Mouse (Mus musculus) embryonic facial prominence, embryonic 10.5 days (tissue): ENCODE measurements around the gene Gm11077. TPM values are rescaled to one million over a fixed set of nuclear protein-coding genes. Genes with fewer than 3 reads are reported as not detected.

Source experiments
- DNase-seq: peaks from one replicate; pipeline ENCODE4 v3.0.0-alpha.2; 2017; ENCODE audit warnings: low spot score
- H3K27ac ChIP-seq: fragments of 300-500 bp; sonication (generic); replicated peaks from 2 replicates; pipeline ENCODE4 v1.5.1; 2016; ENCODE audit warnings: mild to moderate bottlenecking
- H3K27me3 ChIP-seq: fragments of 300-500 bp; sonication (generic); replicated peaks from 2 replicates; pipeline ENCODE4 v1.6.1; 2016; ENCODE audit warnings: low read depth, mild to moderate bottlenecking; ENCODE audit not compliant: poor library complexity, severe bottlenecking
- H3K36me3 ChIP-seq: fragments of 300-500 bp; sonication (generic); replicated peaks from 2 replicates; pipeline ENCODE4 v1.6.1; 2016; ENCODE audit warnings: mild to moderate bottlenecking, moderate library complexity
- H3K4me1 ChIP-seq: fragments of 300-500 bp; sonication (generic); 2 replicates; pipeline ENCODE4 v1.6.1; 2016
- H3K4me3 ChIP-seq: fragments of 300-500 bp; sonication (generic); 2 replicates; pipeline ENCODE4 v1.5.1; 2016; ENCODE audit warnings: mild to moderate bottlenecking, moderate library complexity
- H3K9me3 ChIP-seq: fragments of 300-500 bp; sonication (generic); 2 replicates; pipeline ENCODE4 v1.6.1; 2016; ENCODE audit warnings: mild to moderate bottlenecking
- WGBS: fragments of 180-500 bp; shearing (Covaris S2); methylation state at CpG from one replicate; pipeline ENCODE4 v1.1.7; 2016; 5-methylcytosine and 5-hydroxymethylcytosine counted together
- polyA plus RNA-seq: library from polyadenylated mRNA; unstranded; fragments of >200 nt; fragmentation: Nextera tagmentation; extraction: Ambion mirVana; gene quantifications from 2 replicates; pipeline ENCODE4 v1.2.1, GENCODE M21; 2016

Gm11077 gene
- polyA plus RNA-seq, 1 experiment from 2014 or later: not detected

DNA sequence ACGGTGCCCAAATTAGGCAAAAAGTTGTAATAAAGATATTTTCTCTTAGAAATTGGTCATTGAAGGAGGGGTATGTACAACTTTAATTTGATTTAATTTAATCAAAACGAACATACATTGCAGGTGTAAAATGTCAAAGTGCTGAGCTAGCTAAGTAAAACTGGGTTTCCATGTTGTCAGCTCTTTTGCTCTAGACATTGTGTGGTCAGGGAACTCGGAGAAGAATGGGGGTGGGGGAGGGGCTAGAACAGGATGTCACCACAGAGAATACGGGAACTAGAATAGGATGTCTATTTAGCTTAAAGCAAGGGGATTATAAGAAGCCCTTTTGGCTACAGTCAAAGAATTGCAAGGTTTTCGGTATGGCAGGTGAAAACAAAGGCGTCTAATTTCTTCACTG lies 38.2 kb downstream of the Gm11077 start:
- Histone ChIP-seq H3K36me3 (no peaks in the 10 kb centered on the region), H3K9me3 (no peaks in the 10 kb centered on the region), H3K27ac (no peak overlapping the region), H3K4me3 (no peak overlapping the region), H3K27me3 (no peaks in the 10 kb centered on the region), H3K4me1 (peaks cover 8% of the 10 kb centered on the region)
- WGBS: 69% methylated on average over 6 of the region's 6 CpGs
- no peak for DNase-seq

DNA sequence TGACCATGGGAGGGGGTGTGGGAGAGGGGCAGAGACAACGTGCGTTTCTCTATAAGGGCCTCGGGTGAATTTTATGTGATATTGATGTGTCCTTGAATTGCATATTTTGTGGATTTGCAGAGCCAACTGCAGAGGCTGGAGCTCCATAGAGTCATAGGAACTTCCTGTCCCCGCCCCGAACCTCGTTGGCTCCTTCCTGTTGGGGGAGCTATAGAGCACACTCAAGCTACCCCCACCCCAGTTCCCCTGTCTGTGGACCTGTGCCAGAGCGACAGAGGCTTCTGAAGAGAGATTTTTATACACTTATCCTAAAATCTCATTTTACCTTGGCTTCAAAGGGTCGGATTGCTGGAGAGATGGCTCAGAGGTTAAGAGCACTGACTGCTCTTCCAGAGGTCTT lies 39.1 kb downstream of the Gm11077 start:
- Histone ChIP-seq H3K36me3 (no peaks in the 10 kb centered on the region), H3K27me3 (no peaks in the 10 kb centered on the region), H3K4me1 (peaks cover 8% of the 10 kb centered on the region), H3K9me3 (no peaks in the 10 kb centered on the region), H3K4me3 (no peak overlapping the region), H3K27ac (no peak overlapping the region)
- no peak for DNase-seq
- WGBS: 89% methylated on average over 8 of the region's 8 CpGs

DNA sequence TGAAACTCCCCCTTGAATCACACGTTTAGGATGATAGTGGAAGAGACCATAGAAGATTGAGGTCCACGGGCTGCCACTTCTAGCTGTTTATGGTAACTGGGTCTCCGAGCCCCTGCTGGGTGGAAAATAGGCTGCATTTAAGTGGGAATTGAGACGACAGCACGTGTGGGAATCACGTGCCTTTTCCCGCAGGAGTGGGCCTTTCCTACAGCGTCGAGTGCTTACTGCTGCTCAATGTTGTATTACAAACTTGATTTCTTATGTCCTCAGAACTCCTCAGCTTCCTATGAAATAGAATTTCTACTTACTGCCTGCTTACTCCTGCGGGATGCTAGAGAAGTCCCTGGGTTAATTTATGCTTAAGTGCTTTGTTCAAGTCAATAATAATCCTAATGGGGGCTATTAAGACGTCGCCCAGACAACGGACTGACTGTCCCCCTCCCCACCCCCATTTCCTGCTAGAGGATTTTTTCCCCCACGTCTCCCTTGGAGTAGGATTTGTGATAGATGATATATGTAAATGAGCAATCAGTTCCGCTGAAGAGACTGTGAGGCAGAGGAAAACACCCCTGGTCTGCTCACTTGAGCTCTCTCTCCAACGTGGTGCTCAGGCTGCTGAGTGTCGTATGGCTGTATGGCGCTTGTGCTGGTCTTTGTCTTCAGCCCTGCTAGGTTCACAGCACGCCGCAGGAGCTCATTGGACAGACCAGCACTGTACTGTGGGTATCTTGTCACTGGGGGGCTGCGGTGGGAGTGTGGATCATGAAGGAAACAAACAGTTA lies 40.0 kb downstream of the Gm11077 start:
- Histone ChIP-seq H3K27ac (peak overlapping the region; percentile 26; the same call in 1 of the 2 replicates), H3K36me3 (no peaks in the 10 kb centered on the region), H3K4me1 (peaks cover 8% of the 10 kb centered on the region), H3K9me3 (no peaks in the 10 kb centered on the region), H3K4me3 (no peak overlapping the region), H3K27me3 (no peaks in the 10 kb centered on the region)
- peak; percentile 25 for DNase-seq
- 56% methylated on average over 21 of the region's 21 CpGs for WGBS

DNA sequence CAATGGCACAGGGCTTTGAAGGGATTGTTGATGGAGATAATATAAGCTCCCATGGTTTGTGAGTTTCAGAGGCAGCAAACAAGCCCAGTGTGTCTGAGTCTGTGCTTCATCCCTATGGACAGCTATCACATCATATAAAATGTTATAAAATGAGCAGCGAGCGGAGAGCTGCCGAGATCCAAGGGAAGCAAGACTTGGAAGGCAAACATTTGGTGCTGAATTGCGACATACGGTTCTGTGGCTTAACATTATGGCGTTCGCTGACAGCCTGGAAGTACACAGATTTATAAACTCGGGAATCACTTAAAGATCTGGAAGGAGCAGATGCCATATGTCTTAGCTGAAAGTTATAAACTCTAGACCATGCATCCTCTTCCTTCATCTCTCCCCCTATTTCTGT lies 47.2 kb downstream of the Gm11077 start:
- no peak for DNase-seq
- Histone ChIP-seq H3K4me3 (no peak overlapping the region), H3K27me3 (no peaks in the 10 kb centered on the region), H3K36me3 (no peaks in the 10 kb centered on the region), H3K9me3 (no peaks in the 10 kb centered on the region), H3K4me1 (no peaks in the 10 kb centered on the region), H3K27ac (no peak overlapping the region)
- WGBS: 93% methylated on average over 8 of the region's 8 CpGs

DNA sequence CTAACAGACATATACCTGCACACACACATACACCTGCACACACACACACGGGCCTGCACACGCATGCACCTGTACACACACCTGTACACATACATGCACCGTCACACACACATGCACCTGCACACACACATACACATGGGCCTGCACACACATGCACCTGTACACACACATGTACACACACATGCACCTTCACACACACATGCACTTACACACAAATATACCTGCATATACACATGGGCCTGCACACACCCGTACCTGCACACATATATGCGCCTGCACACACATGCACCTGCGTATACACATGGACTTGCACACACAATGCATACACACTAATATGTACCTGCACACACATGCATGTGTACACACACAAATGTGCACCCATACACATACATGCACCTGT lies 53.4 kb downstream of the Gm11077 start:
- no peak overlapping the region for H3K27ac ChIP-seq
- H3K4me1 ChIP-seq: peaks cover 7% of the 10 kb centered on the region
- DNase-seq: no peak
- H3K27me3 ChIP-seq: no peaks in the 10 kb centered on the region
- 89% methylated on average over 6 of the region's 6 CpGs for WGBS
- no peak overlapping the region for H3K4me3 ChIP-seq
- no peaks in the 10 kb centered on the region for H3K9me3 ChIP-seq
- no peaks in the 10 kb centered on the region for H3K36me3 ChIP-seq

DNA sequence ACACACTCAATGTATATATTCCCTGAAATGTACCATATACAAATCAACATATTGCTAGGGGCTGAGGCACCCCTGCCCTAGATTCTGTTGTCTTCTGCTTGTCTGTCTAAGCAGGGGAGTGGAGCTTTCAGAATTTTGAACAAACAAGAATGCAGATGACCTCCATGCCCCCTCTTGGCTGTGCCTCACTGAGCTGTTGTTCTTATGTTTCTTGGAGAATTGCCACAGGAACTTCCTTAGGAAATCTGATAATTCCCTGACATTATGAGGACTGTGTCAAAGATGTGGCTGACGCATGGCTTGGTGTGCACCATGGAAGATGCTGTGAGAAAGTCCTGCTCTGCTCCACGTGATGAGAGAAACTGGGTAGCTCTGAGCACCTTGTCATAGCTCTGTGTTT lies 57.0 kb downstream of the Gm11077 start:
- Histone ChIP-seq H3K27ac (no peak overlapping the region), H3K36me3 (no peaks in the 10 kb centered on the region), H3K4me3 (no peak overlapping the region), H3K4me1 (peaks cover 7% of the 10 kb centered on the region), H3K27me3 (no peaks in the 10 kb centered on the region), H3K9me3 (no peaks in the 10 kb centered on the region)
- WGBS: 65% methylated on average over 2 of the region's 2 CpGs
- no peak for DNase-seq

DNA sequence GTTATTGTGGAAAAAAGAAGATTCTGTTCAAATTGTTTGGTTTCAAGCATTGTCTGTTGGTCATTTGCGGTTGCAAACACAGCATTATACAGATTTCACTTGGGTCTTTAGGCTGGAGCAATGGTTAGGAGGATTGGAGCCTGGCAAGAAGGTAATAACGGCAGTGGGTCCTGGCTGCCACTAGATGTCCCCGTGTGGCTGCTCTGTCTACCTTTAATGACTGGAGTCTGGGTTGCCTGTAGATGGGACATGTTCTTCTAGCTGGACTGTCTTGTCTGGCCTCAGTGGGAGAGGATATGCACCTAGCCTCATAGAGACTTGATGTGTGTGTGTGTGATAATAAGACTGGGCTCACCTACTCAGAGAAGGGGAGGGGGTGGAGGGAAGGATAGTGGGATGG lies 60.8 kb downstream of the Gm11077 start:
- Histone ChIP-seq H3K4me1 (peaks cover 7% of the 10 kb centered on the region), H3K9me3 (no peaks in the 10 kb centered on the region), H3K36me3 (no peaks in the 10 kb centered on the region), H3K27me3 (no peaks in the 10 kb centered on the region), H3K27ac (no peak overlapping the region), H3K4me3 (no peak overlapping the region)
- WGBS: 41% methylated on average over 3 of the region's 3 CpGs
- peak; percentile 23 for DNase-seq

DNA sequence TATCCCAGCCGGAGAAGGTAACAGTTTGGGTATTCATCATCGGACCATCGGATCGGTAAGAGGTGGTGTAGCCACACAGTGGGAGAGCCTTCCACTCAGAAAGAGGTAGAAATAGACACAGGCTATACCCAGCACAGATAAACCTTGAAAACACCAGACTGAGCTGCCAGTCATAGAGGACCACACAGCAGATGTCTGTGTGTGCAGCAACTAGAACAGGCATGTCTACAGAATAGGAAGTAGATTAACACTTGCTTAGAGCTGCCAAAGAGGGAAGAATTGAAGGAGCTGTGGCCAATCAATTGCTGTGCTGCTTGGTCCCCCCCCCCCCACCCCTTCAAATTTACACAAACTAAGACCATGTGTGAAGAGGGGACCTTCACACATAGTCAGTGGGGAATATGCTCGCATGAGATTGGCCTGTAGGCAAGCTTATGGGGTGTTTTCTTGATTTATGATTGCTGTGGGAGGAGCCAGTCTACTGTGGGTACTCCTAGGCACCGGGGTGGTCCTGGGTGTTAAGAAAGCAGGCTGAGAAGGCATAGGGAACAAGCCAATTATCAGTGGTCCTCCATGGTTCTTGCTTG lies 64.7 kb downstream of the Gm11077 start:
- WGBS: 89% methylated on average over 6 of the region's 6 CpGs
- no peaks in the 10 kb centered on the region for H3K4me1 ChIP-seq
- H3K36me3 ChIP-seq: no peaks in the 10 kb centered on the region
- H3K9me3 ChIP-seq: peaks cover 1% of the 10 kb centered on the region; the same call in 1 of the 2 replicates
- no peak for DNase-seq
- H3K27me3 ChIP-seq: no peaks in the 10 kb centered on the region
- no peak overlapping the region for H3K27ac ChIP-seq
- H3K4me3 ChIP-seq: no peak overlapping the region

DNA sequence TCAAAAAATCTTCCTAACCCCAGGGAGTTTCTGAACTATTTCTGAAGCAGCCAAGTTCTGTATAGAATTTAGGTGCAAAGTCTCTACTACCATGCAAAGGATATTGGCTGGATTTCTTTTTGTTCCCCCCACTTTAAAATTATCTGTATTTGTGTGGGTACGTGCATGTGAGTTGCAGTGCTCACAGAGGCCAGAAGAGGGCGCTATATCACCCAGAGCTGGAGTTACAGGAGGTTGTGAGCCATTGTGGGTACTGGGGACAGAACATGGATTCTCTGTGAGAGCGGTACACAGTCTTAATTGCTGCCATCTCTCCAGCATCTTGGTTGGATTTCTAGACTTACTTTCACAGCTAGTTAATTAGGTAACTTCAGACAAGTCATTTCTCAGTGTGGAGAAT lies 69.8 kb downstream of the Gm11077 start:
- no peaks in the 10 kb centered on the region for H3K4me1 ChIP-seq
- H3K9me3 ChIP-seq: peaks cover 2% of the 10 kb centered on the region; the same call in 1 of the 2 replicates
- no peak overlapping the region for H3K4me3 ChIP-seq
- no peaks in the 10 kb centered on the region for H3K27me3 ChIP-seq
- DNase-seq: no peak
- WGBS: 64% methylated on average over 3 of the region's 3 CpGs
- H3K27ac ChIP-seq: no peak overlapping the region
- H3K36me3 ChIP-seq: no peaks in the 10 kb centered on the region

DNA sequence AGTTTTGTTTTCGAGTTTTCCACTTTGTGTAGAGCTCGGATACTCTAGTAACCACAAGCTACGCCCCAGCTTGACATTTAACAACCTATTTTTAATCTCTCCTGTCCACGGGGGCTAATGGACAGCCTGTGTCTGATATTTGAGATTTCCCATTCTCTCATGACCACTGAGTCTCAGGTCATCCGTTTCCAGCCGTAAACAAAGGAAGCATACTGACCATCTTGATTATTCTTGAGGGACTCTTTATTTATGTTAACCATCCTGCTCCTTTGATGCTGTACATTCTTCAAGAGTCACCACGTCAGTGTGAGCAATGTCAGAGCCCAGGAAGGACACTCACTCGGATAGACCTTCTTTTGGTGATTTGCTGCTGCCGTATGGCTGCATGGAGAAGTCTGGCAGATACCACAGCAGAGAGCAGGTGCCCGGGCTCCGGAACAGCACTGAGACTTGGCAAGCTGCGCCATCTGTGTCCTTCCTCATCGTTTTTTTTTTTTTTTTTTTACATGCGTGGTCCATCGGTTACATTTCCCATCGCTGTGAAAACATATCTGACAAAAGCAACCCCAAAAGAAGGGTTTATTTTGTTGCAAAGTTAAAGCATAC lies 70.5 kb downstream of the Gm11077 start:
- Histone ChIP-seq H3K36me3 (no peaks in the 10 kb centered on the region), H3K4me3 (no peak overlapping the region), H3K9me3 (peaks cover 2% of the 10 kb centered on the region; the same call in 1 of the 2 replicates), H3K4me1 (no peaks in the 10 kb centered on the region), H3K27ac (no peak overlapping the region), H3K27me3 (no peaks in the 10 kb centered on the region)
- 89% methylated on average over 16 of the region's 16 CpGs for WGBS
- DNase-seq: no peak

DNA sequence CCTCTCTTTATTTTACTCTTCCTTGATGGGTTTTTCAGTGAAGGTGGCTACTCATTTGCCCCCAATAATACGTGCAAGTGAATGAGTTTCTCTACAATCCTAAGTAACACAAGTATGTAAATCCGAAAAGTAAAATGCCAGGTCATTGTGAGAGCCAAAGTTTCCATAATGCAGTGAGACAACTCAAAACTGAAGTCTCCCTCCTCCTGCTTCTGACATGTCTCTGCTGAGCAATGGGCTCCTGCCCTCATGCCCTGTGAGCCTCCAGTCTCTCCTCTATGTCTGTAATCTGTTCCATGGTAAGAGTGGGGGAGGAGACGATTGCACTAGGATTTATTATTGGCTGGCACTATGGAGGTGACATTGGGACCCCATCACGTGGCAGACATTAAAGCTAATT lies 71.5 kb downstream of the Gm11077 start:
- Histone ChIP-seq H3K4me3 (no peak overlapping the region), H3K36me3 (no peaks in the 10 kb centered on the region), H3K27ac (no peak overlapping the region), H3K27me3 (no peaks in the 10 kb centered on the region), H3K4me1 (no peaks in the 10 kb centered on the region), H3K9me3 (peaks cover 2% of the 10 kb centered on the region; the same call in 1 of the 2 replicates)
- 84% methylated on average over 4 of the region's 4 CpGs for WGBS
- no peak for DNase-seq
